Mouse (Mus musculus) cerebellum, adult 2 months (tissue): ENCODE data around the gene Fam76a.

Experiments
- CTCF ChIP-seq: fragments of 200-500 bp; IDR thresholded peaks from 2 replicates; pipeline ENCODE4 v1.5.1; 2011; ENCODE audit warnings: low read depth, mild to moderate bottlenecking, control low read depth, low read length, moderate library complexity, borderline replicate concordance; ENCODE audit not compliant: insufficient read depth
- POLR2A ChIP-seq: fragments of 200-500 bp; IDR thresholded peaks from 2 replicates; pipeline ENCODE4 v1.6.1; 2011; ENCODE audit warnings: low read length, control low read depth, borderline replicate concordance; ENCODE audit not compliant: insufficient read depth

DNA sequence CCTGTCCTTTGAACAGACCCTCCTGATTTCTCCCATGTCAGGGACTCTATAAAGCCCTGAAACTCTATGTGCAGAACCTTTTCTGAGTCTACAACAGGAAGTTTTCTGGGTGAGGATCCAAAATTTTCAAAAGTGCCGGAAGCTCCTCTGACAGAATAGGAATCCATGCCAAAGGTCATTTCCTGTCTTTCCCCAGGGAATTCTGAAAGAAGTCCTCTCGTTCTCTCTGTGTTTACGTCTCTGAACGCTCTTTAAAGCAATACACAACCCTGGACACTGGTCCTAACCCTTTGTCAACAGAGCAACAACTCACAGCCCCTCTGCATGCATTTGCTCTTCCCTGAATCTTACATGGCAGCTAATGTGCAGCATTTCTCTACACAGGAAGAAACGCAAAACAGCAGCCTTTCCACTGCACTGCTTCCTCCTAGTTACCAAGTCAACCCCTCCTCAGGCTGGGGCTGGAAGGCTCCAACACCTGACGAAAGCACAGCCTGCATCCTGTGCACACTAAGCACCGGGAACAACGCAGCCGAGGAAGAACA lies 17.5 kb downstream of the Fam76a start:
- TF ChIP-seq CTCF: no peak
- TF ChIP-seq POLR2A: no peak
